Mouse (Mus musculus) bone marrow, adult 2 months (tissue): ENCODE data around the gene Parp6.

Source experiments
- CTCF ChIP-seq: fragments of 200-500 bp; IDR thresholded peaks from 2 replicates; pipeline ENCODE4 v1.5.1; 2011; ENCODE audit warnings: low read length, control low read depth; ENCODE audit not compliant: control insufficient read depth, insufficient read depth
- POLR2A ChIP-seq: fragments of 200-500 bp; IDR thresholded peaks from 2 replicates; pipeline ENCODE4 v1.6.1; 2011; ENCODE audit warnings: low read depth, mild to moderate bottlenecking, control low read depth, low read length, borderline replicate concordance; ENCODE audit not compliant: control insufficient read depth

DNA sequence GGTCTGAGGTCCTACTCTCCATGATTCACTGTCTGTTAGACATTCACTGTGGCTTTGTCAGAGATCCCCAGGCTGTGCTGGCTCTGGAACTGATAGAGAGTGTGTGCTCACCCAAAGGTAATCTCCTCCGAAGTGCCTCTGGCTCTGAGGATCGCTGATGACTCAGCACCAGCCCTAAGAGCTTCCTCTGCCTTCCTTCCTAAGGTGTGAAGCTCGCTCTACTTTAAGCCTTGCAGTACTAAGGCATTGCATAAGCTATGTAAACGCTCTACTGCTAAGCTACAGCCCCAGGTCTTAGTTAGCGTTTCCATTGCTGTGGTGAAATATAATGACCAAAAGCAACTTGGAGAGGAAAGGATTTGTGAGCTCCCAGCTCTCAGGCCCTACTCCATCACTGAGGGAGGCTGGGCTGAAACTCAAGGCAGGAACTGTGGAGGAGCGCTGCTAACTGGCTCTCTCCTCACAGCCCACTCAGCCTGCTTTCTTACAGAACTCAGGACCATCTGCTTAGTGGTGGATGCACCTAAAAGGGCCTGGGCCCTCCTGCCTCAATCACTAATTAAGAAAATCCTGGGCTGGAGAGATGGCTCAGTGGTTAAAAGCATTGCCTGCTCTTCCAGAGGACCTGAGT, 70.4 kb downstream of the Parp6 start:
- TF ChIP-seq CTCF, result no peak
- no peak for TF ChIP-seq POLR2A
